Mouse (Mus musculus): Measurements from ENCODE around the gene Sash1. TPM values are rescaled to one million over a fixed set of nuclear protein-coding genes. Genes with fewer than 3 reads are reported as not detected.
"Not testable (repeated sequence)": the region's sequence is repeated elsewhere in the genome, so short reads cannot be mapped to it uniquely, and the experiment has no call there.

Sash1 gene
- total RNA-seq, 2 experiments from 2014 or later: 38.4 to 39.8 TPM

DNA sequence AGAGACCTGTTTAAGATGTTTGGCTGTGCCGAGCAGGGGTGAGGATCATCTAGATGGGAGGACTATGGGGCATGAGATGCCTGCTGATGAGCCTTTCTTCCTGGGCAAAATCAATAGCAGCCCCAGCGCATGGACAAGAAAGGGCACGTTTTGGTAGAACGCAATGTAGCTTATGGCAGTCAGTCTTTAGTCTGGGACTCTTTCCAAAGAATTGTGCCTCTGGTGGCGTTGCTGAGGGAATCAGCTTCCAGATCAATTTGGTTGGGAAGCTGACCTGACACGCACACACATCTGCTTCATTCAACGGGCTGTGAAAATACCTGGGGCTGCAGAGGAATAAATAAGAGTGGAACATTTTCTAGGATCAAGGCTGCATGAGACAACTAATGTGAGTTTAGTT lies 167.0 kb downstream of the Sash1 start:
- no peak for DNase-seq
- intact Hi-C loops (cut with DNase I): loop anchor here (5.0 kb wide), 1 partner anchor 477 kb away; no protein-coding TSS in a partner anchor

- intact Hi-C loops (cut with DNase I): loop anchor here (5.0 kb wide), 1 partner anchor 475 kb away; no protein-coding TSS in a partner anchor
- no peak for DNase-seq
Observed at GRCm38 (mm10) chr10:8717171-8717570, 168.7 kb downstream of the Sash1 start.

GRCm38 (mm10) chr10:8715679-8716284 lies 170.1 kb downstream of the Sash1 start:
- peak; percentile 75 to 85 for DNase-seq
- intact Hi-C loops (cut with DNase I): loop anchor here (2.0 to 5.0 kb wide), 2 partner anchors 393 to 473 kb away; no protein-coding TSS in a partner anchor

DNA sequence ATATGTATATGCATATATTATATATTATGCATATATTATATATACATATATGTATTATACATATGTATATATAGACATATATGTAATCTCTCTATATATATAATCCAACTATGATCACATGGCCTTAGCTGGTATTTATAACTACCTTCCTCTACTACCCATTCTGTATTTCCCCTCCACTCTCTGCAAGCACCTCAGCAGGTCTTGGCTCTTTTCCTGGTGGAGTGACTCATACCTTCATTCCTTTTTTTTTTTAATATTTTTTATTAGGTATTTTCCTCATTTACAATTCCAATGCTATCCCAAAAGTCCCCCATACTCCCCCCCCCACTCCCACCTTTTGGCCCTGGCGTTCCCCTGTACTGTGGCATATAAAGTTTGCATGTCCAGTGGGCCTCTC lies 189.2 kb downstream of the Sash1 start:
- intact Hi-C loops (cut with DNase I); DNase-seq: not testable (repeated sequence)

GRCm38 (mm10) chr10:8693996-8694500 lies 191.8 kb downstream of the Sash1 start:
- intact Hi-C loops (cut with DNase I): no loop called here
- DNase-seq: no peak

DNA sequence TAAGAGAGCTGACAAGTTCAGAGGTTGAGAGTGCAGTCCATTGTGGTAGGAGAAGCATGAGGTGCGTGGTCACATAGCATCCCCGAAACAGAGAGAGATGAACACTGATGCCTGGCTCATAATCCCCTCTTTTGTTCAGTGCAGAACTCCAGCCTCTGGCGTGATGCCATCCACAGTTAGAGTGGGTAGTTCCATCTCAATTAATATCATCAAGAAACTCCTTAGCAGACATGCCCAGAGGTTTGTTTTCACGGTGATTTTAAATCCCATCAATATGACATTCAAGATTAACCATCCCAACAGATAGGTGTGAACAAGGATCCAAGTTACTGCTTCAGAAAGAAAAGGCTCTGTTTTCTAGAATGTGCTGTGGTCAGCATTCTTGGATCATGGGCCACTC lies 192.3 kb downstream of the Sash1 start:
- intact Hi-C loops (cut with DNase I): no loop called here

DNA sequence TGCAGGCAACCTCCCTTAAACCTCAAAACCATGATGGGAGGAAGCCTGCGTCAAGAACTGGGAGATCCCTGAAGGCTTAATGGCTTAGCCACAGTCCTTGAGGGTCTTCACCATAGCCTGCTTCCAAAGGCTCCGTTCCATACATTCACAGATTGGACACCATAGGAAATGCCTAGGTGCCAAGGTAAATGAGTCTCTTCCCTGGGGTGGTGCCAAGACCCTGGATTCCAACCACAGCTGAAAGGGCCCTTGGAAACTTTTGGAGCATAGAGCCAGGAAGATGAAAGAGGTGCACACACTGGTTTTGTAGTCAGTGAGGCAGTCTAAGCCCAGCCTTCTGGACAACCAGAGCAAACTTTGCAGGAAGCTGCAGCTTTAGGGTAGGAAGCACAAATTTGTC lies 193.3 kb downstream of the Sash1 start:
- no peak for DNase-seq
- intact Hi-C loops (cut with DNase I): no loop called here

More for the DNA sequence above, 192.3 kb downstream of the Sash1 start:
- no peak for DNase-seq

DNA sequence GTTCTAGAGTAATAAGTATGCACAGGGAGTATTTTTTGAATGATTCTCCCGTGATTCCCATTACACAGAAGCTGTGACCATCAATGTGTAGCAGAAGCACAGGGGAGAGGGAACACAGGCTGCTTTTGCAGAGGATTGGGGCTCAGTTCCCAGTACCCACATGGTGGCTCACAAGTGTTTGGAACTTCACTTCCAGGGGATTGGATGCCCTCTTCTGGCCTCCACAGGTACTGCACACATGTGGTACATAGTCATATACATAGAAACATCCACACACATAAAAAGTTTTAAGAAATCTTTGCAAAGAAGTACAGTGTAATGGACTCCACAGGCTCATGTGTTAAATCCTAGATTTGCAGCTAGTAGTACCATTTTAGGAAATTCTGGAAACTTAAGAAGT lies 199.7 kb downstream of the Sash1 start:
- intact Hi-C loops (cut with DNase I): loop anchor here (10.0 kb wide), 2 partner anchors 151 to 361 kb away; no protein-coding TSS in a partner anchor
- no peak for DNase-seq

DNA sequence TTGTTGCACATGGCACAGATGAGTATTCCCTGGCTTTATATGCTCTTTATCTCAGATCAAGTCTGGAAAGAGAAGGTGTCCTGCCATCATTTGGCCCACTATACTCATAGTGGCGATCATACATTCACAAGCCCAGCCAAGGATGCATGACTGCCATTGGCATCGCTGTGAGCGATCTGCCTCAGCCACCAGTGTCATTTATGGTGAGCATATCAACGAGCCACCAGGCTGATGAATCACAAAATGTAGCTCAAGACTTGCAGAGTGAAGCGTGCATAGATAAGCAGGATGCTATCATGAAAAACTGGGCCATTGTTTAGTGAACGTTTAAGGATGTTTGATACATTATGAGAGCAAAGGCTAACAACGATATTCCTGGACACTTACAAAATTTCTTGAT lies 200.6 kb downstream of the Sash1 start:
- no peak for DNase-seq
- intact Hi-C loops (cut with DNase I): loop anchor here (10.0 kb wide), 2 partner anchors 150 to 360 kb away; no protein-coding TSS in a partner anchor

GRCm38 (mm10) chr10:8682900-8683299 lies 203.0 kb downstream of the Sash1 start:
- intact Hi-C loops (cut with DNase I): loop anchor here (10.0 kb wide), 2 partner anchors 148 to 358 kb away; no protein-coding TSS in a partner anchor
- DNase-seq: peak; percentile 60 to 71

GRCm38 (mm10) chr10:8682341-8682740 lies 203.5 kb downstream of the Sash1 start:
- intact Hi-C loops (cut with DNase I): loop anchor here (10.0 kb wide), 2 partner anchors 148 to 358 kb away; no protein-coding TSS in a partner anchor
- peak in 1 of 2 experiments; percentile 5 for DNase-seq

DNA sequence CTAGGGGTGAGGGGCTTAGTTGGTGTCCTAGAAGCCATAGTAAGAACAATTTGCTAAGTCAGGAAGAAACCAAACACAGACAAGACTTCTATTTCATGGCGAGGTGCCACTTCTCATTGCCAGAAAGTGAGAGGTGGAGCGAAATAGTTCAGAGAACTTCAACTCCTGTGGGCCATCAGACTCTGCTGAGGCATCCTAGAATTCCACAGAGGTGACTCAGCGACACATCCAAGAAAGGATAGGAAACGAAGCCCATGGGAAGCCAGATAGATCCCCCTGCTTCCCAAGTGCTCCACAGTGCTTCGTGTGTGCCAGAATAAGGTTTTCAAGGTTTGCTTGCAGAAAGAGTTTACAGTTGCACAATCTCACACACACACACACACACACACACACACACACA lies 209.1 kb downstream of the Sash1 start:
- intact Hi-C loops (cut with DNase I): no loop called here
- no peak for DNase-seq

All from heart, postnatal 14 days (tissue).